Mouse (Mus musculus) kidney, adult 2 months (tissue): ENCODE data around the gene Fmr1.

ENCODE experiments used
- CTCF ChIP-seq: fragments of 200-500 bp; conservative IDR thresholded peaks from 2 replicates; pipeline ENCODE4 v1.5.1; 2011; ENCODE audit warnings: low read depth, mild to moderate bottlenecking, control low read depth, low read length, moderate library complexity, mixed read lengths; ENCODE audit not compliant: insufficient read depth, insufficient read length
- POLR2A ChIP-seq: fragments of 200-500 bp; IDR thresholded peaks from one replicate; pipeline ENCODE4 v1.6.1; 2011; ENCODE audit warnings: low read depth, low read length, control low read depth

DNA sequence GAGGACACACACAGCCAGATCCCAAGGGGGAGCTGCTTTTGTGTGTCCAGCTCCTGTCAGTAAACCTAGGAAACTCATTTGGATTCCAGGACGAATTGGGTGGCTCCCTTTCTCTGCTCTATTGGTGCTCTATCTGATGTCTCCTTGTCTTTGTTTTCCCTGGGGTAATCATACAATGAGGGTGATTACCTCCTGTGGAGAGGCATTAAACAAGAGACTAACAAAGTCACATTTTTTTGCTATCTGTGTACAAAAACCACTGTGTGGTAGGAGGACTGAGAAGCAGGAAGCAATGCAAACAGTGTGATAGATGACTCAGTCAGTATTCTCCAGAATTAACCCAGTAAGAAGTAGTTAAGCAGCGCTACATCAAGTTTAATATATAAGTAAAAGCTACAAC is 61.7 kb downstream of the Fmr1 start:
- TF ChIP-seq CTCF (no peak), POLR2A (no peak)
